Mouse (Mus musculus) intestine, postnatal 0 days (tissue): ENCODE measurements around the gene Adamts4. TPM values are rescaled to one million over a fixed set of nuclear protein-coding genes. Genes with fewer than 3 reads are reported as not detected.
A peak's percentile ranks its signal among the peaks of the same experiment; 100 is the strongest.

Experiments
- ATAC-seq: fragments of 200-750 bp; cut with Nextera tagmentation; 2 replicates; pipeline ENCODE4 v1.8.0; 2017; ENCODE audit warnings: mild to moderate bottlenecking, moderate TSS enrichment, moderate library complexity
- H3K27ac ChIP-seq: fragments of 300-500 bp; sonication (generic); 2 replicates; pipeline ENCODE4 v1.5.1; 2014; ENCODE audit warnings: mild to moderate bottlenecking, low read depth, low read length, moderate library complexity
- H3K27me3 ChIP-seq: fragments of 300-500 bp; sonication (generic); replicated peaks from 2 replicates; pipeline ENCODE4 v1.6.1; 2014; ENCODE audit warnings: low read length, mixed read lengths; ENCODE audit not compliant: control insufficient read depth, insufficient read depth
- H3K36me3 ChIP-seq: fragments of 300-500 bp; sonication (generic); 2 replicates; pipeline ENCODE4 v1.6.1; 2014; ENCODE audit warnings: mild to moderate bottlenecking, moderate library complexity; ENCODE audit not compliant: control insufficient read depth, insufficient read depth
- H3K4me1 ChIP-seq: fragments of 300-500 bp; sonication (generic); replicated peaks from 2 replicates; pipeline ENCODE4 v1.6.1; 2014; ENCODE audit warnings: antibody characterized with exemption, low read length, mixed read lengths; ENCODE audit not compliant: control insufficient read depth, insufficient read depth
- H3K4me2 ChIP-seq: fragments of 300-500 bp; sonication (generic); replicated peaks from 2 replicates; pipeline ENCODE4 v1.6.1; 2014; ENCODE audit warnings: low read depth, mild to moderate bottlenecking, moderate library complexity
- H3K4me3 ChIP-seq: fragments of 300-500 bp; sonication (generic); 2 replicates; pipeline ENCODE4 v1.5.1; 2014; ENCODE audit warnings: low read depth, low read length
- H3K9ac ChIP-seq: fragments of 300-500 bp; sonication (generic); 2 replicates; pipeline ENCODE4 v1.6.1; 2014; ENCODE audit warnings: mild to moderate bottlenecking, low read depth, low read length
- H3K9me3 ChIP-seq: fragments of 300-500 bp; sonication (generic); 2 replicates; pipeline ENCODE4 v1.6.1; 2016; ENCODE audit warnings: mixed run types; ENCODE audit not compliant: control insufficient read depth
- CTCF ChIP-seq: sonication (generic); IDR thresholded peaks from 2 replicates; pipeline ENCODE4 v1.5.1; 2016; ENCODE audit warnings: low read depth, mild to moderate bottlenecking, control low read depth, antibody characterized with exemption, moderate library complexity
- WGBS: fragments of 180-500 bp; shearing (Covaris S2); extraction: QIAGEN DNeasy Blood & Tissue Kit; methylation state at CpG from one replicate; pipeline ENCODE4 v1.1.7; 2014; 5-methylcytosine and 5-hydroxymethylcytosine counted together
- polyA plus RNA-seq: library from polyadenylated mRNA; unstranded; fragments of >200 nt; fragmentation: Nextera tagmentation; extraction: Ambion mirVana; gene quantifications from 2 replicates; pipeline ENCODE4 v1.2.1, GENCODE M21; 2015

Adamts4 gene
- polyA plus RNA-seq, 1 experiment from 2014 or later: 2.0 TPM

DNA sequence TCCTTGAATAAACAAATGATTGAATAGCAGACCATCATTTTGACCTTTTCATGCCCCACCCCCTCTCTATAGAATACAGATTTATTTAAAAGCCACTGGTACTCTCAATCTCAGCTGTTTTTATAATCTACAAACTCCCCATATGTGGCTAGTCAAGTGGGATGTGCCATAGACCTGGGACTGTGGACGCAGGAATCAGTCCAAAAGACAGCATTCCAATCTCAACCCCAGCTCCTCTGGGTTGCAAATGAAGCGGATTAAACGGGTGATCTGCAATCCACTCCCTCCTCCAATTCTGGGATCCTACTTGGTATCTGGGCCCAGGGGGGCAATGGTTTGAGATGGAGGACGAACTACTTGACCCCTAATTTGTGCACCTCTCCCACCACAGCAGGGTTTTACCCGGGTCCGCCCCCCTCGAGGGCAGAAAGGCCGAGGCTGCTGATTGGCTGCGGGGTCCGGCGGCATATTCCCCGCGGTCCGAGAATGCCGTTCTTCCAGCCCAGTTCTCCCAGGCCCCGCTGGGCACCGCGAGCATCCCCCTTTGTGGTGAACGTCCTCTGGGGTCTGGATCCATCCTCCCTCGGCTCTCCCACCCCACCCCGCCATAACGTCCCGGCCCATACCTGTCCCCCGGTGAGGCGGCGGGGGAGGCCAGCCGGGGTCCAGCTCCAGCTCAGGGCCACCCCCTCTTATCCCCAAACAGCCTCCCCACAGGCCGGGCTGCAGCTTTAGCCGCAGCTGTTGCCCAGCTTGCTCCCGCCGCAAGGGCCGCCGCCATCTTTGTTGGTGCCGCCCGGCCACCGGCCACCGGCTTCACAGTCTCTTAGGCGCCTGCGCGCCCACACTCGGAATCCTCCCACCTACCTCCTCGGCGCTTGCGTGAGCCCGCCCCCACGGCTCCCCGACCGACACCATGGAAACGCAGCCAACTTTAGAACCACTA, 37.2 kb downstream of the Adamts4 start, which contains the start of gene Usp21:
Usp21 (minus strand) TSS at position 856 of the 946 bp plus-strand sequence.
- Histone ChIP-seq H3K4me2 (peak within 1 kb of the TSS; percentile 86), H3K27ac (peak within 1 kb of the TSS; percentile 54), H3K36me3 (peaks cover 45% of the 10 kb centered on the region), H3K4me1 (no peaks in the 10 kb centered on the region; the same call in 1 of the 2 replicates), H3K4me3 (peak within 1 kb of the TSS; percentile 76), H3K9ac (peak within 1 kb of the TSS; percentile 91), H3K9me3 (no peaks in the 10 kb centered on the region), H3K27me3 (no peaks in the 10 kb centered on the region)
- WGBS: under 1% methylated on average over 49 of the region's 49 CpGs
- peak; percentile 88 for ATAC-seq
- TF ChIP-seq CTCF: 0 out of 2 replicates have a peak, but pooled peaks have one; percentile 3

DNA sequence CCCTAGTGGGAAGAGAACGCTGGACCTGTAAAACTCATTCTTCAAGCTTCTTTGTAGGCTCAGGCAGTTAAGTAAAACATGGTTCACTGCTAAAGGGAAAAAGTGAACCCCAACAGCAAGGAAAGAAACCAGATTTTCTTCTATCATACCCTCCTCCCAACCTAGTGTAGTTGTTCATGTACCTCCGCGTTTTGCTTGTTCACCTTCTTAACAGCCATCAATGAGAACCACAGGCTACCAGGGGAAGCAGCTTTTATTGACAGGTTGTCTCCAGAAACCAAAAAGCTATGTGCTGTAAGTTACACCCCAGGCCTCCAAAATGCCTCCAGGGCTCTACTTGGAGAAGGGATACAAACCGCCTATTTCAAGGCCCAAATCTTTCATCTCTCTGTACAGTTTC, 38.1 kb downstream of the Adamts4 start:
- no peak for ATAC-seq
- H3K9ac ChIP-seq: no peak overlapping the region
- no peaks in the 10 kb centered on the region for H3K9me3 ChIP-seq
- no peak overlapping the region for H3K4me3 ChIP-seq
- H3K27ac ChIP-seq: no peak overlapping the region
- 63% methylated on average over 4 of the region's 4 CpGs for WGBS
- peak overlapping the region; percentile 86; the same call in 1 of the 2 replicates for H3K4me2 ChIP-seq
- no peaks in the 10 kb centered on the region; the same call in 1 of the 2 replicates for H3K4me1 ChIP-seq
- peaks cover 40% of the 10 kb centered on the region for H3K36me3 ChIP-seq
- no peak for TF ChIP-seq CTCF
- H3K27me3 ChIP-seq: no peaks in the 10 kb centered on the region

DNA sequence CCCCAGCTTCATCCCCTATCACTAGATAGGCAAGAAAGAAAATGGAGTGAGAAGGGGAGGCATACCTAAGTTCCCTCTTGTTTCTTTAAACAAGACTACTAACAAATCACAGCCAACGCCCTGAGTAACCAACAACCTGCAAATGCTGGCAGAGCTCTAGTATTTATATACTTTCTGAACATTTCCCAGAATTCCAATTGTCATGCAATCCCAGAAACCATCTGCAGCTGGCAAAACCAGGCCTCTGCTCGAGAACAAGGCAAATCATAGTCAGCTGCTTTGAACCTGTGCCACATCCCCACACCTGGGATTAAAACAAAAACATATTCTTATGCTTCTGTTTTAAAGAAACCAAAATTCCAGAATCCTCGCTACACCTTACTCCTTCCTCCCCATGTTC, 43.1 kb downstream of the Adamts4 start:
- Histone ChIP-seq H3K27ac (no peak overlapping the region), H3K27me3 (peaks cover 7% of the 10 kb centered on the region; the same call in 1 of the 2 replicates), H3K9me3 (no peaks in the 10 kb centered on the region), H3K9ac (no peak overlapping the region), H3K4me2 (peak overlapping the region; percentile 53), H3K36me3 (peaks cover 15% of the 10 kb centered on the region), H3K4me1 (no peaks in the 10 kb centered on the region; the same call in 1 of the 2 replicates), H3K4me3 (peak overlapping the region; percentile 85; the same call in 1 of the 2 replicates)
- TF ChIP-seq CTCF: no peak
- ATAC-seq: no peak
- WGBS: 75% methylated on average over 3 of the region's 3 CpGs

DNA sequence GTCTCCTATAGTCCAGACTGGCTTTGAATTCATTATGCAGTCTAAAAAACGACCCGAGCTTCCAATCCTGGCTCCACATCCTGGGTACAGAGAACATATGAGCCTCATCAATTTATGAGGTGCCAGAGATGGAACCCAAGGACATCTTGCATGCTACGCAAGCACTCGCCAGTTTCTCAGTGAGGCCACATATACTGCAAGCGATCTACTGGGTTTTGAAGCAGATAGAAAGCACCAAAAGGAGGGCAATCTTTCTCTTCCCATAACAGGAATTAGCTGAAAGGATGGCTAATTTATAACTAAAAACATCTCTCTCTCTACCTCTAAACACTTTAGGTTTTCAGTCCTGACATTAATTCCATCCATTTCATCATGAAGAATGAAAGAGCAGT, 43.7 kb downstream of the Adamts4 start:
- peak overlapping the region; percentile 53 for H3K4me2 ChIP-seq
- 35% methylated on average over 5 of the region's 5 CpGs for WGBS
- H3K4me1 ChIP-seq: no peaks in the 10 kb centered on the region; the same call in 1 of the 2 replicates
- peak overlapping the region; percentile 88 for H3K9ac ChIP-seq
- no peaks in the 10 kb centered on the region for H3K9me3 ChIP-seq
- no peak for TF ChIP-seq CTCF
- peak overlapping the region; percentile 97 for H3K27ac ChIP-seq
- H3K27me3 ChIP-seq: peaks cover 7% of the 10 kb centered on the region; the same call in 1 of the 2 replicates
- peaks cover 12% of the 10 kb centered on the region for H3K36me3 ChIP-seq
- ATAC-seq: 0 out of 2 replicates have a peak, but pooled peaks have one; percentile 32
- peak overlapping the region; percentile 85 for H3K4me3 ChIP-seq

DNA sequence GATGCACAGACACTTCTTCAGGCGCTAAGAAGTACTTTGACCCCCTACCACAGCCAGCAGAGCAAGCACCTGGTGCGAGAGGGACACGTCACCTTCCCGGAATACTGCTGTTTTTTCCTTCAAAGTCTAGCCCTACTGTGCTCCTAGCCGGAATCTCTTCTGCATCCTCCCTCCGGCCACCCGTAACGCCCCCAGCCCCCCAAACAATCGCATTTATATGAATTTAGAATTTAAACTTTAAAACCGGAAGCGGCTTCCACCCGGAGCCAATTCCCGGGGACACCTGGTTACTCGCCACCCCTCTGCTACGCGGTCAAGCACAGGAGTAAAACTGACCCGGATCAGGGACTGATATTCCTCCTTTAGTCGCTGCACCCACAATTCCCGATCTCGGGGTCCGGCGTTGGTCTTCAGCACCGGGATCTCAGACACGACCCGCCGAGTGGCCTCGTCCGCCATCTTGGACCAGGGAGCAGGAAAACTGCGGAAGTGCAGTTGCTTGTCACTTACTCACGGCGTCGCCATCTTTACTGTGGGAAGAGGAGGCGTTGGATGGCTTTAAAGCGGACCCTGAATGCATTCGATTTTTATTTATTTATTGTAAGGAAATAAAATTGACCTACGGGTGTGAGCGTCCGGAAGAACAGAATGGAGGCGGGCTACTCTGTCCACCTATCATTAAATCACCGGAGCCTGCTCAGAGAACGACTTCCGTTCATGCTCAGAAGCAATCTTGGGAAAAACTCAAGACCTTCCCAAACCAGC, 44.3 kb downstream of the Adamts4 start, which contains the start of gene Ufc1:
Ufc1 (minus strand) TSS at position 727 of the 765 bp plus-strand sequence.
- peak; percentile 51 for TF ChIP-seq CTCF
- H3K36me3 ChIP-seq: peaks cover 7% of the 10 kb centered on the region
- peak; percentile 76 for ATAC-seq
- no peaks in the 10 kb centered on the region; the same call in 1 of the 2 replicates for H3K4me1 ChIP-seq
- under 1% methylated on average over 42 of the region's 42 CpGs for WGBS
- peak within 1 kb of the TSS; percentile 85 for H3K4me3 ChIP-seq
- H3K27ac ChIP-seq: peak within 1 kb of the TSS; percentile 97
- peak within 1 kb of the TSS; percentile 53 for H3K4me2 ChIP-seq
- no peaks in the 10 kb centered on the region for H3K9me3 ChIP-seq
- H3K27me3 ChIP-seq: peaks cover 7% of the 10 kb centered on the region; the same call in 1 of the 2 replicates
- peak within 1 kb of the TSS; percentile 88 for H3K9ac ChIP-seq
